Mouse (Mus musculus) mouse trophoblast stem cell (cell line): ENCODE measurements around the gene Fgf11.

Source experiments
- in situ Hi-C, 2 experiments: fragments of 300-500 bp; cut with MseI, MboI; formaldehyde crosslinking; loops; 2 replicates in 1 of 2; 3 replicates in 1 of 2; pipeline ENCODE4 v1.15.1; 2025

The Fgf11 gene

GRCm38 (mm10) chr11:69784793-69785272 lies 16.8 kb downstream of the Fgf11 start:
- in situ Hi-C loops: no loop called here

GRCm38 (mm10) chr11:69781828-69782227 lies 19.8 kb downstream of the Fgf11 start:
- in situ Hi-C loops: no loop called here

GRCm38 (mm10) chr11:69778985-69779384 lies 22.7 kb downstream of the Fgf11 start:
- in situ Hi-C loops: no loop called here

GRCm38 (mm10) chr11:69778258-69778982 lies 23.2 kb downstream of the Fgf11 start:
- in situ Hi-C loops: no loop called here

- in situ Hi-C loops: no loop called here
Observed at GRCm38 (mm10) chr11:69777504-69778257, 24.0 kb downstream of the Fgf11 start.

GRCm38 (mm10) chr11:69776488-69776887 lies 25.2 kb downstream of the Fgf11 start:
- in situ Hi-C loops: no loop called here

GRCm38 (mm10) chr11:69775716-69776115 lies 25.9 kb downstream of the Fgf11 start:
- in situ Hi-C loops: no loop called here

- in situ Hi-C loops: no loop called here
Observed at GRCm38 (mm10) chr11:69774961-69775360, 26.7 kb downstream of the Fgf11 start.

- in situ Hi-C loops: no loop called here
Observed at GRCm38 (mm10) chr11:69767625-69767909, 34.1 kb downstream of the Fgf11 start.

GRCm38 (mm10) chr11:69766872-69767624 lies 34.6 kb downstream of the Fgf11 start:
- in situ Hi-C loops: no loop called here

- in situ Hi-C loops: no loop called here
Observed at GRCm38 (mm10) chr11:69766126-69766609, 35.5 kb downstream of the Fgf11 start.

- in situ Hi-C loops: no loop called here
Observed at GRCm38 (mm10) chr11:69765221-69766125, 36.2 kb downstream of the Fgf11 start, which contains the start of gene Zbtb4. Zbtb4 (plus strand) TSS chr11:69765912.

- in situ Hi-C loops: no loop called here
Observed at GRCm38 (mm10) chr11:69763551-69763950, 38.1 kb downstream of the Fgf11 start.

GRCm38 (mm10) chr11:69761868-69762267 lies 39.8 kb downstream of the Fgf11 start, which contains the start of gene Slc35g3:
Slc35g3 (minus strand) TSS chr11:69761968.
- in situ Hi-C loops: no loop called here

GRCm38 (mm10) chr11:69760901-69761200 lies 40.8 kb downstream of the Fgf11 start:
- in situ Hi-C loops: no loop called here

GRCm38 (mm10) chr11:69760160-69760900 lies 41.3 kb downstream of the Fgf11 start:
- in situ Hi-C loops: no loop called here

- in situ Hi-C loops: no loop called here
Observed at GRCm38 (mm10) chr11:69758971-69759721, 42.5 kb downstream of the Fgf11 start.

GRCm38 (mm10) chr11:69758478-69758970 lies 43.1 kb downstream of the Fgf11 start, which contains the start of gene Polr2a:
Polr2a (minus strand) TSS chr11:69758637.
- in situ Hi-C loops: no loop called here

- in situ Hi-C loops: no loop called here
Observed at GRCm38 (mm10) chr11:69758090-69758456, 43.6 kb downstream of the Fgf11 start.
